In the genomic region with DNA sequence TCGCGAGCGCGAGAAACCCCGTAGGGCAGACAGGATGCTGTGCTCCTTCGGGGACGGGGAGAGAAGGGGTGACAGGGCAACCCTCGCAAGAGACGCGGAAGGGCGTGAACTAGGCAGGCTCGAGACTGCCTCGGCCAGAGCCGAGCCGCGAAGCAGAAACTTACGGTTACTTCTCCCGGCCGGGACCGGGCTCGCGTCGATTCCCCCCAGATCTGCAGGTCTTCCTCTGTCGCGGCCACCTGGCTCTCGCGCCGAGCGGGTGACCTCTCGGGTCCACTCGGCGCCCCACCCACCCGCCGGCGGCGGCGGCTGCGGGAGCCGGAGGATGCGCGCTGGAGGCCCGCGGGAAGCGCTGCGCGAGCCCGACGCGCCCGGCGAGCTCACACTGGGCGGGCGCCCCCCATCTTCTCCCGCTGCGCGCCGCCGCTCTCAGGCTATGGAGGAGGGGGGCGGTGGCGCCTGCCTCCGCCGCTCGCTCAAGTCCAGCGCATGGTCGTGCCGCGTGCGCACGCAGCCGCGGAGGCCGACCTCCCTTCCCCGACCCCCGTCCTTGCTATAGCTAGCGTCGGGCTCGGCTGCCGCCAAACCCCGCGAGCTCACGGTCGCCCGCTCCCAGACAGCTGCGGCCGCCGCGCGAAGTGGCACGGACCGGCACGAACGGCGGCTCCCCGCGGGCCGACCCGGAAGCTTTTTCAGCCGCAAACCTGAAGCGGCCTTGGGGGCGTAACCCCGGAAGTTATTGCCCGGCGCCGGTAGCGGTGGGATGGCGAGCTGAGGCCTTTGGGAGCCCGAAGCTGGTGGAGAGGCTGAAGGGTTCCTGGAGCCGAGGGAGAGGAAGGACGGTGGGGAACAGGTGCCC, we compare ENCODE assay signal across 8 mouse cellular contexts. TPM values are rescaled to one million over a fixed set of nuclear protein-coding genes. Genes with fewer than 3 reads are reported as not detected.
A peak's percentile ranks its signal among the peaks of the same experiment; 100 is the strongest.
DNase-seq lines count a peak whose midpoint lies in the region; ATAC-seq and TF ChIP-seq lines count a peak whose summit lies in the region.

TSS of gene Ankib1 (minus strand) at position 493 of the 859 bp plus-strand sequence.
TSS of gene Krit1 (plus strand) at position 752 of the 859 bp plus-strand sequence.

- no peaks in the 10 kb centered on the region for H3K27me3 ChIP-seq in hindbrain, embryonic 16.5 days (replicated peaks; ENCODE audit: control insufficient read depth, insufficient read depth, low read length)

- WGBS in hindbrain, embryonic 16.5 days: under 1% methylated on average over 79 of the region's 109 CpGs

- peak within 1 kb of the TSS; percentile 72 for H3K4me2 ChIP-seq in hindbrain, embryonic 16.5 days (ENCODE audit: low read length)

- peak; percentile 96 for ATAC-seq in hindbrain, embryonic 16.5 days
- peak; percentile 88 for ATAC-seq in megakaryocyte, adult 5-6 weeks (ENCODE audit: poor library complexity, severe bottlenecking)

- DNase-seq in T-cell, adult 2 months (ENCODE audit: low spot score): peak; percentile 84
- peak; percentile 91 to 92 for DNase-seq in cerebellum, postnatal 36 days
- peak; percentile 88 for DNase-seq in gastrocnemius, adult 18-20 months (ENCODE audit: low spot score)
- peak; percentile 93 for DNase-seq in left cerebral cortex, adult 2 months (ENCODE audit: extremely low spot score in 1 of 2, low spot score in 2 of 2)
- peak; percentile 91 to 92 for DNase-seq in right cerebral cortex, adult 2 months (ENCODE audit: low spot score in 2 of 2)
- DNase-seq in urinary bladder, postnatal 14 days (ENCODE audit: low spot score): peak; percentile 88

- no peak; the same call in 1 of the 2 replicates for TF ChIP-seq CTCF in left cerebral cortex, adult 2 months (IDR thresholded peaks at IDR 0.05)

- peaks cover 12% of the 10 kb centered on the region for H3K4me1 ChIP-seq in hindbrain, embryonic 16.5 days (ENCODE audit: control insufficient read depth, insufficient read depth, low read depth, low read length)

- no peaks in the 10 kb centered on the region for H3K9me3 ChIP-seq in hindbrain, embryonic 16.5 days (ENCODE audit: control insufficient read depth, low read length)

- intact Hi-C loops in left cerebral cortex, adult 2 months (cut with DNase I): loop anchor here (2.0 to 5.0 kb wide), 2 partner anchors 70 to 156 kb away; no protein-coding TSS in a partner anchor

- H3K27ac ChIP-seq in hindbrain, embryonic 16.5 days (ENCODE audit: low read depth, low read length): peak within 1 kb of the TSS; percentile 91
- H3K27ac ChIP-seq in left cerebral cortex, adult 2 months: peak within 1 kb of the TSS; percentile 93

- H3K9ac ChIP-seq in hindbrain, embryonic 16.5 days (ENCODE audit: low read depth, low read length): peak within 1 kb of the TSS; percentile 78

- H3K36me3 ChIP-seq in hindbrain, embryonic 16.5 days (ENCODE audit: control insufficient read depth, insufficient read depth, low read length): no peaks in the 10 kb centered on the region

- peak within 1 kb of the TSS; percentile 64 for H3K4me3 ChIP-seq in hindbrain, embryonic 16.5 days (ENCODE audit: low read length)
- H3K4me3 ChIP-seq in left cerebral cortex, adult 2 months: peak within 1 kb of the TSS; percentile 86

RNA-seq across cellular contexts. Expression of gene Ankib1, which starts in this region (rescaled TPM):
- total RNA-seq in gastrocnemius, adult 18-20 months (2021): 10 to 100 TPM; 18.9 to 20.5 TPM
- polyA plus RNA-seq in hindbrain, embryonic 16.5 days (2015; fragmentation: Nextera tagmentation; extraction: Ambion mirVana): 15.4 and 15.6 TPM in 2 replicates
- 100 to 1,000 TPM; 116 to 124 TPM for total RNA-seq in left cerebral cortex, adult 2 months (2021)
- total RNA-seq in megakaryocyte, adult 5-6 weeks (2015): 21.0 and 24.8 TPM in 2 replicates
- 29.4 and 31.8 TPM in 2 replicates for total RNA-seq in megakaryocyte, adult 5-6 weeks (2017)

RNA-seq across cellular contexts. Expression of gene Krit1, which starts in this region (rescaled TPM):
- 10 to 100 TPM; 13.8 to 15.2 TPM for total RNA-seq in gastrocnemius, adult 18-20 months (2021)
- 43.2 and 46.0 TPM in 2 replicates for polyA plus RNA-seq in hindbrain, embryonic 16.5 days (2015; fragmentation: Nextera tagmentation; extraction: Ambion mirVana)
- total RNA-seq in left cerebral cortex, adult 2 months (2021): 10 to 100 TPM; 56.3 to 66.4 TPM
- total RNA-seq in megakaryocyte, adult 5-6 weeks (2015): 48.7 and 53.7 TPM in 2 replicates
- total RNA-seq in megakaryocyte, adult 5-6 weeks (2017): 47.4 and 58.8 TPM in 2 replicates

Comparison
In these comparisons a context has a peak if more than half of its experiments do, and no peak if none do; other contexts are left out.
1. Peak in every context shown above with its lines: DNase-seq, ATAC-seq, H3K4me3 ChIP-seq and H3K27ac ChIP-seq.